Mouse (Mus musculus) brown adipose tissue, adult 24 weeks (tissue): ENCODE measurements at regions not wholly inside any gene's neighbourhood (a gene's known extent, or its start where the extent isn't known, plus 50 kb on each side); places are given as distances from the start of the nearest gene placed in this dataset.

ENCODE experiments used
- H3K27ac ChIP-seq: fragments of 200-500 bp; replicated peaks from 2 replicates; pipeline ENCODE4 v1.5.1; 2012; ENCODE audit warnings: low read depth, mild to moderate bottlenecking, low read length
- H3K4me1 ChIP-seq: fragments of 200-500 bp; 2 replicates; pipeline ENCODE4 v1.6.1; 2012; ENCODE audit warnings: low read length, mixed read lengths; ENCODE audit not compliant: control insufficient read depth, insufficient read depth, insufficient read length
- H3K4me3 ChIP-seq: fragments of 200-500 bp; 2 replicates; pipeline ENCODE4 v1.5.1; 2012; ENCODE audit warnings: low read depth, mild to moderate bottlenecking, low read length, moderate library complexity; ENCODE audit not compliant: insufficient read depth

GRCm38 (mm10) chr9:6027272-6027671, 141.1 kb upstream of the Pdgfd start:
- H3K4me1 ChIP-seq = no peaks in the 10 kb centered on the region
- H3K4me3 ChIP-seq = no peak overlapping the region
- no peak overlapping the region for H3K27ac ChIP-seq

- no peak overlapping the region for H3K27ac ChIP-seq
- no peak overlapping the region for H3K4me3 ChIP-seq
- no peaks in the 10 kb centered on the region for H3K4me1 ChIP-seq
Observed at GRCm38 (mm10) chr9:6066419-6066818, 102.0 kb upstream of the Pdgfd start.

GRCm38 (mm10) chr9:6067460-6067859, 100.9 kb upstream of the Pdgfd start:
- H3K27ac ChIP-seq = no peak overlapping the region
- H3K4me1 ChIP-seq = no peaks in the 10 kb centered on the region
- no peak overlapping the region for H3K4me3 ChIP-seq

- H3K4me3 ChIP-seq = no peak overlapping the region
- H3K4me1 ChIP-seq = no peaks in the 10 kb centered on the region
- no peak overlapping the region for H3K27ac ChIP-seq
Observed at GRCm38 (mm10) chr9:6081271-6081670, 87.1 kb upstream of the Pdgfd start.

- no peak overlapping the region for H3K27ac ChIP-seq
- H3K4me3 ChIP-seq = peak overlapping the region; percentile 35
- H3K4me1 ChIP-seq = no peaks in the 10 kb centered on the region
Observed at GRCm38 (mm10) chr9:6089913-6090312, 78.5 kb upstream of the Pdgfd start.

- Histone ChIP-seq H3K4me1 (no peaks in the 10 kb centered on the region), H3K4me3 (no peak overlapping the region), H3K27ac (no peak overlapping the region)
Observed at GRCm38 (mm10) chr9:6090747-6091146, 77.6 kb upstream of the Pdgfd start.

- H3K4me1 ChIP-seq = no peaks in the 10 kb centered on the region
- no peak overlapping the region for H3K4me3 ChIP-seq
- no peak overlapping the region for H3K27ac ChIP-seq
Observed at GRCm38 (mm10) chr9:6108093-6108492, 60.3 kb upstream of the Pdgfd start.
